Mouse (Mus musculus) stomach, embryonic 16.5 days (tissue): ENCODE results near the gene Ntrk2. TPM values are rescaled to one million over a fixed set of nuclear protein-coding genes. Genes with fewer than 3 reads are reported as not detected.
A peak's percentile ranks its signal among the peaks of the same experiment; 100 is the strongest.

Experiments used
- ATAC-seq: fragments of 200-750 bp; cut with Nextera tagmentation; 2 replicates; pipeline ENCODE4 v1.8.0; 2017; ENCODE audit warnings: moderate number of reproducible peaks, moderate TSS enrichment; ENCODE audit not compliant: insufficient read depth, low FRiP score
- H3K27ac ChIP-seq: fragments of 300-500 bp; sonication (generic); 2 replicates; pipeline ENCODE4 v1.5.1; 2014; ENCODE audit warnings: low read length
- H3K27me3 ChIP-seq: fragments of 300-500 bp; sonication (generic); 2 replicates; pipeline ENCODE4 v1.6.1; 2014; ENCODE audit warnings: low read length, control low read depth, mixed read lengths; ENCODE audit not compliant: control insufficient read depth, insufficient read depth
- H3K36me3 ChIP-seq: fragments of 300-500 bp; sonication (generic); 2 replicates; pipeline ENCODE4 v1.6.1; 2014; ENCODE audit warnings: low read length; ENCODE audit not compliant: control insufficient read depth, insufficient read depth
- H3K4me1 ChIP-seq: fragments of 300-500 bp; sonication (generic); 2 replicates; pipeline ENCODE4 v1.6.1; 2014; ENCODE audit warnings: low read length, control low read depth, mixed read lengths; ENCODE audit not compliant: control insufficient read depth, insufficient read depth
- H3K4me2 ChIP-seq: fragments of 300-500 bp; sonication (generic); 2 replicates; pipeline ENCODE4 v1.6.1; 2014; ENCODE audit warnings: low read depth, low read length, mixed read lengths
- H3K4me3 ChIP-seq: fragments of 300-500 bp; sonication (generic); replicated peaks from 2 replicates; pipeline ENCODE4 v1.5.1; 2014; ENCODE audit warnings: mild to moderate bottlenecking, low read length
- H3K9ac ChIP-seq: fragments of 300-500 bp; sonication (generic); 2 replicates; pipeline ENCODE4 v1.6.1; 2014; ENCODE audit warnings: low read length
- H3K9me3 ChIP-seq: fragments of 300-500 bp; sonication (generic); replicated peaks from 2 replicates; pipeline ENCODE4 v1.6.1; 2016; ENCODE audit warnings: low read length, control low read depth; ENCODE audit not compliant: control insufficient read depth
- WGBS: fragments of 180-500 bp; shearing (Covaris S2); extraction: QIAGEN DNeasy Blood & Tissue Kit; methylation state at CpG from one replicate; pipeline ENCODE4 v1.1.7; 2014; 5-methylcytosine and 5-hydroxymethylcytosine counted together
- polyA plus RNA-seq: library from polyadenylated mRNA; unstranded; fragments of >200 nt; fragmentation: Nextera tagmentation; extraction: Ambion mirVana; gene quantifications from 2 replicates; pipeline ENCODE4 v1.2.1, GENCODE M21; 2015

Gene Ntrk2
- polyA plus RNA-seq, 1 experiment from 2014 or later, result 8.0 TPM

DNA sequence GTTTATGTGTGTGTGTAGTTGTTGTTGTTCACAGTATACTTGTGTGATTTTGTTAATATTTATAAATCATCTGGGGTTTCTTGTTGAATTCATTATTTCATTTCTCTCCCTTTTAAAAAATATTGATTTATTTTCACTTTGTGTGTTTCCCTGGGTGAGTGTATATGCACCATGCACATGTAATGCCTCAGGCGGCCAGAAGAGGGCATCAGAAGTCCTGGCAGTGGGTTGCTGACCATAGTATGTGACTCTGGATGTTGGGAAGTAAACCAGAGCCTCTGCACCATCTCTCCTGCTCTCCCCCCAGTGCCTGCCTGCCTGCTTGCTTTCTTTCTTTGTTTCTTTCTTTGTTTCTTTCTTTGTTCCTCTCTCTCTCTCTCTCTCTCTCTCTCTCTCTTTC lies 2.5 kb upstream of the Ntrk2 start:
- H3K4me1 ChIP-seq, result peaks cover 7% of the 10 kb centered on the region; the same call in 1 of the 2 replicates
- no peaks in the 10 kb centered on the region for H3K36me3 ChIP-seq
- H3K27ac ChIP-seq, result no peak overlapping the region
- no peak overlapping the region for H3K4me3 ChIP-seq
- H3K27me3 ChIP-seq, result peaks cover 28% of the 10 kb centered on the region
- no peaks in the 10 kb centered on the region for H3K9me3 ChIP-seq
- H3K4me2 ChIP-seq, result no peak overlapping the region
- ATAC-seq, result no peak
- H3K9ac ChIP-seq, result no peak overlapping the region
- WGBS, result 8% methylated on average over 1 of the region's 1 CpGs

DNA sequence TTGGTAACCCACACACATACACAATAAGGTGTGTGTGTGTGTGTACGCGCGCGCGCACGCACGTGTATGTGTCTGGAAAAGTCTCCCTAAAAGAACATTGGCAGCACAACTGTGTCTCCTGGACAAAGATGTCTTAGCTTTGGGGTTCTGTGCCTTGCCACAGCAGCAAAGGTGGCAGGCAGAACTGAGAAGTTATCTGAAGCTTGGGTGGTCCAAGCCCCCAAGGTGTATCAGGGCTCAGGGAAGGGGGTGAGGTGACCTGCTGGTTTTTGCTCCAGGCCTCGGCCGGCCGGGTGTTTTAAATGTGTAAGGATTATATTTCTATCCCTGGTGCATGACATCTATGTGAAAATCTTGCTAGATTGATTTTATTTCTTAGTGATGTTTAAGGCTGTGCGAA lies 536 bp upstream of the Ntrk2 start:
- H3K27me3 ChIP-seq, result peaks cover 41% of the 10 kb centered on the region
- no peak for ATAC-seq
- H3K4me1 ChIP-seq, result peaks cover 7% of the 10 kb centered on the region; the same call in 1 of the 2 replicates
- no peak overlapping the region for H3K4me3 ChIP-seq
- H3K27ac ChIP-seq, result no peak overlapping the region
- H3K9ac ChIP-seq, result no peak overlapping the region
- no peak overlapping the region for H3K4me2 ChIP-seq
- no peaks in the 10 kb centered on the region for H3K9me3 ChIP-seq
- WGBS, result 79% methylated on average over 11 of the region's 11 CpGs
- no peaks in the 10 kb centered on the region for H3K36me3 ChIP-seq

DNA sequence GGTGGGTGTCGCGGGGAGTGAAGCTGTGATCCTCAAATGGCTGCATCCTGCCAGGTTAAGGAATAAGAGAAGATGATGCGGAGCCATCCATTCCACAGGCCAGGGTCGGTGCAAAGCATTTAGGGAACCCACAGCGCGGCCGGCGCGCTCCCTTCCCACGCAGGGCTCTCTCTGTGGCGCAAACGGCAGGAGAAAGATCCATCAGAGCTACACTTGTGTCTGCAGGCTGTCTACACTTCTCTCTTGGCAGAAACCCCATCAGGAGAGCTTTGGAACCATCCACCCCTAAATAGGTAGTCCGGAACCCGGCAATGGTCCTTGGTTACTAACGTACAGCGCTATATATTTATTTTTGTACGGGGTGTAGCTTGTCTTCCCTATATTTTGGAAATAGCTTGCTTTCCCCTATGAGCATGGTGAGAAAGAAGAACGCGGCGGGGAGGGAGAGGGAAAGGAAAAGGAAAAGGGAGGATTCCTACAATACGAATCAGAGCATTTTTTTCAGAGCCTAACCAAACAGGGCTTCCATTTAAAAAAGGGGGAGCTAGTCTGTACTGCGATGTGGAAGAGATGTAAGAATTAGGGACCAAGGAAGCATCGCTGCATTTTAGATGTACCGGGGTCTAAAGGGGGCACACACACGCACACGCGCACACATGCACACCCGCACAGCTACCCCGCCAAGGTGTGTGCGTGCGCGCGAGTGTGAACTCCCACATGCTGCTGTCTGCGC lies 693 bp downstream of the Ntrk2 start:
- ATAC-seq, result peak; percentile 54; the same call in 1 of the 2 replicates
- under 1% methylated on average over 34 of the region's 34 CpGs for whole genome bisulfite sequencing
- H3K9ac ChIP-seq, result peak overlapping the region; percentile 61; the same call in 1 of the 2 replicates

DNA sequence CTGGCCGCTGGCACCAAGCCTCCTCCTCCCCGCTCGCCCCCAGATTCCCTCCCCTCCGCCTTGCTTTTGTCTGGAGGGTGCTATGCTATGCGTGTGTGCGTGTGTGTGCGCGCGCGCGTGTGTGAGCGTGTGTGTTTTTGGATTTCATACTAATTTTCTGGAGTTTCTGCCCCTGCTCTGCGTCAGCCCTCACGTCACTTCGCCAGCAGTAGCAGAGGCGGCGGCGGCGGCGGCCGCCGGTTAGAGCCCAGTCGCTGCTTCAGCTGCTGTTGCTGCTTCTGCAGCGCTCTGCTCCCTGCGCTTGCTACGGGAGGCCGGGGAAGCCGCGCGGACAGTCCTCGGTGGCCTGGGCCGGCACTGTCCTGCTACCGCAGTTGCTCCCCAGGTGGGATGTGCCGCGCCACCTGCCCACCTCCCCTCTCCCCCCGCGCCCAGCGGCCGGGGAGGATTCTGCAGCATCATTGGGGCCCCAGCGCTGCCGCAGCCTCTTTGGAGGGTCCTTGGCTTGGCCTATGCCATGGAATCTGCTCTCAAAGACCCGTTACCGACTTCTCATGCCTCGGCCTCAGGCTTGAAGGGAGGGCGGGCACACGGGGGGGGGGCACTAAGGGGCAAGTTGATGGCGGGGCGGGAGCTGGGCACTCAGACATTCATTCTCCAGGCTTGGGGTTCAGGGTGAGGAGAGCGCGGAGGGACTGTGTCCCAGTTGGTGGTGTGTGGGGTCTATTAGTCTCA lies 1.4 kb downstream of the Ntrk2 start:
- Histone ChIP-seq H3K4me2 (peak overlapping the region; percentile 87), H3K27me3 (peaks cover 41% of the 10 kb centered on the region), H3K27ac (no peak overlapping the region), H3K4me1 (peaks cover 7% of the 10 kb centered on the region; the same call in 1 of the 2 replicates), H3K9me3 (no peaks in the 10 kb centered on the region), H3K4me3 (peak overlapping the region; percentile 51), H3K9ac (peak overlapping the region; percentile 61), H3K36me3 (no peaks in the 10 kb centered on the region)
- WGBS, result under 1% methylated on average over 45 of the region's 50 CpGs
- ATAC-seq, result peak; percentile 42; the same call in 1 of the 2 replicates

More for the DNA sequence above, 693 bp downstream of the Ntrk2 start:
- H3K36me3 ChIP-seq, result no peaks in the 10 kb centered on the region
- H3K27ac ChIP-seq, result no peak overlapping the region
- H3K4me2 ChIP-seq, result peak overlapping the region; percentile 87
- peaks cover 7% of the 10 kb centered on the region; the same call in 1 of the 2 replicates for H3K4me1 ChIP-seq
- peak overlapping the region; percentile 51 for H3K4me3 ChIP-seq
- H3K27me3 ChIP-seq, result peaks cover 41% of the 10 kb centered on the region
- H3K9me3 ChIP-seq, result no peaks in the 10 kb centered on the region

DNA sequence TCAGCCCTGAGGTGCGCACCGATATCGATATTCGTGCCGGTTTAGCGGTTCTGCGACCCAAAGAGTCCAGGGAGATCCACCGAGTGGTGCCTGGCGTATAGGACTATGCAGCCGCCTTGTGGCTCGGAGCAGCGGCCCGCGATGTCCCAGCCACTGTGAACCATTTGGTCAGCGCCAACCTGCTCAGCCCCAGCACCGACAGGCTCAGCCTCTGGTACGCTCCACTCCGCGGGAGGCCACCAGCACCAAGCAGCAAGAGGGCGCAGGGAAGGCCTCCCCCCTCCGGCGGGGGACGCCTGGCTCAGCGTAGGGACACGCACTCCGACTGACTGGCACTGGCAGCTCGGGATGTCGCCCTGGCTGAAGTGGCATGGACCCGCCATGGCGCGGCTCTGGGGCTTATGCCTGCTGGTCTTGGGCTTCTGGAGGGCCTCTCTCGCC lies 2.0 kb downstream of the Ntrk2 start:
- H3K9ac ChIP-seq, result no peak overlapping the region
- H3K27ac ChIP-seq, result no peak overlapping the region
- peaks cover 7% of the 10 kb centered on the region; the same call in 1 of the 2 replicates for H3K4me1 ChIP-seq
- no peaks in the 10 kb centered on the region for H3K9me3 ChIP-seq
- peak overlapping the region; percentile 87 for H3K4me2 ChIP-seq
- H3K27me3 ChIP-seq, result peaks cover 41% of the 10 kb centered on the region
- ATAC-seq, result peak; percentile 56; the same call in 1 of the 2 replicates
- H3K36me3 ChIP-seq, result no peaks in the 10 kb centered on the region
- 2% methylated on average over 32 of the region's 32 CpGs for whole genome bisulfite sequencing
- peak overlapping the region; percentile 51 for H3K4me3 ChIP-seq

DNA sequence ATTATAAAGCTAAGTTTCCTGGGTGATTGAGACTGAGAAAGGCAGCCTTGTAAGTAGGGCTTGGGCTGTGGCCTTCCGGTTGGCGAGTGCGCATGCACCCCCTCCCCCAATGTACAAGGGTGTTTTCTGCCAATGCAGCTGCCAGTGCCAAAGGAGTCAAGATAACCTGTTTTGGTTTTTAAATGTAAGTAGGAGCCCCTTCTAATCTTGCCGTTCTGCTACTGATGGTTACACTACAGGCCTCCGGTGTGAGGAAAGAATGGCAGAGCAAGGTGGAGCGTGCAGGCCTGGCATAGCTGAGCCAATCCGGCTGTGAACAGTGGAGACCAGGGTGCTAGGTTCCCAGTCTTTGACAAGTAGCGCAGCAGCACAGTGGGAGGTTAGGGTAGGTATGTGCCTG lies 3.6 kb downstream of the Ntrk2 start:
- no peak overlapping the region for H3K9ac ChIP-seq
- no peak overlapping the region for H3K27ac ChIP-seq
- ATAC-seq, result no peak
- H3K36me3 ChIP-seq, result no peaks in the 10 kb centered on the region
- WGBS, result 85% methylated on average over 8 of the region's 8 CpGs
- H3K4me2 ChIP-seq, result no peak overlapping the region
- no peak overlapping the region for H3K4me3 ChIP-seq
- H3K9me3 ChIP-seq, result no peaks in the 10 kb centered on the region
- H3K27me3 ChIP-seq, result peaks cover 41% of the 10 kb centered on the region
- H3K4me1 ChIP-seq, result peaks cover 7% of the 10 kb centered on the region; the same call in 1 of the 2 replicates

DNA sequence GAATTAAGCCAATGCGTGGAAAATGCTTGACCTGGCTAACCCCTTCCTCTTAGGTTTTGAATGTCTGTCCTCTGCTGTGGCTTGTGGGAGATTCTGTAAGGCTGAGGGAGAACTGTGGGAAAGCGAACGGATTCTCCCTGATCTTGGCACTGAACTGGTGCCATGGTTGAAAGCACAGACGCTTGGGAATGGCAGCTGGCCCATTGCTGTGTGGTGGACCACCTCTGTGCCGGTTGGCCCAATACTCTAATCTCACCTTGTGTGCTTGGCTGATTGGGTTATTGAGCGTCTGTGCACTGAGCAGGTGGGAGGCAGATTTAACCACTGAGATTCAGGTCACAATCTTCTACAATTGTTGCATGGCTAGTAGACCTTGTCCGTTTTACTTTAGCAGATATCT lies 18.4 kb downstream of the Ntrk2 start:
- H3K36me3 ChIP-seq, result no peaks in the 10 kb centered on the region
- H3K27me3 ChIP-seq, result no peaks in the 10 kb centered on the region
- H3K4me1 ChIP-seq, result no peaks in the 10 kb centered on the region
- 86% methylated on average over 7 of the region's 7 CpGs for WGBS
- no peak overlapping the region for H3K4me3 ChIP-seq
- H3K9ac ChIP-seq, result no peak overlapping the region
- H3K9me3 ChIP-seq, result no peaks in the 10 kb centered on the region
- H3K27ac ChIP-seq, result no peak overlapping the region
- H3K4me2 ChIP-seq, result no peak overlapping the region
- no peak for ATAC-seq

DNA sequence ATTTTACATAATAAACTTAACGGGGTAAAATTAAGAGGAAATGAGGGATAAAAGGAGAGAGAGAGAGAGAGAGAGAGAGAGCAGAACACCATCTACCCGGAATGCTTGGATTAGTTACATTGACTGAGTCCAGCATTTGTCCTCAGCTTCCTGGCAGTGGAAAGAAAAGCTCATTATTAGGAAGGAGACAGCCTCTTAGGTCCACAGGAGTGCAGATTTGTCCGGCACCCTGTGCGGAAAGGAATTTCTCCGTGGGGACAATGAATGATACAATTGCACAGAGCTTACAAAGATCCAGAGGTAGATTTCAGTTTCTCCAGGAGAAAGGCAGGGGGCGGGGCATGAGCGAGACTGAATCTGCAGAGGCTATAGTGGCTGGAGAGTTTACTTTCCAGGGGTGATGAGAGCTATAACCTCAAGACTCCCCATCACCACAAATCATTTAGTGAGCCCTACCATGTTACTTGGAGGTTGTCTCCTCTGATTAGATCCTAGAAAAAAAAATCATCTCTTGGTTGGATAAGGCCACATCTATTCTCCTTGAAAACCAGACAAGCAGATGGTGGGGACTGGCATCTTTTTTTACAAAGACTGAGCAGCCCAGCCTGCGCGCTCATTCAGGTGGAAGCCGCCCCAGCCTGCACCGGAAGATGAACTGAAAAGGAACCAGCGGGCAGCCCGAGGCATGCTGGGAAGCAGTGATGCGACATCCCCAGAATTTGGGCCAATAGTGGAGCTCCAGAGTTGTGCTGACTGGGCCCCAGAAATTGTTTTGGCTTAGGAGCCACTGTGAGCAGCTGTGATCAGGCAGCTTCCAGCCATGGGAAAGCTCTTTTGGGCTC lies 20.2 kb downstream of the Ntrk2 start:
- H3K36me3 ChIP-seq, result no peaks in the 10 kb centered on the region
- H3K4me2 ChIP-seq, result no peak overlapping the region
- no peak for ATAC-seq
- no peaks in the 10 kb centered on the region for H3K27me3 ChIP-seq
- H3K4me1 ChIP-seq, result no peaks in the 10 kb centered on the region
- H3K4me3 ChIP-seq, result no peak overlapping the region
- no peak overlapping the region for H3K9ac ChIP-seq
- no peaks in the 10 kb centered on the region for H3K9me3 ChIP-seq
- 73% methylated on average over 14 of the region's 14 CpGs for WGBS
- no peak overlapping the region for H3K27ac ChIP-seq
